Mouse (Mus musculus) lung, embryonic 16.5 days (tissue): ENCODE results near the gene Aqp11. TPM values are rescaled to one million over a fixed set of nuclear protein-coding genes. Genes with fewer than 3 reads are reported as not detected.

Experiments
- ATAC-seq: fragments of 200-750 bp; cut with Nextera tagmentation; 2 replicates; pipeline ENCODE4 v1.8.0; 2017; ENCODE audit warnings: low read depth, mild to moderate bottlenecking, moderate library complexity
- H3K27ac ChIP-seq: fragments of 300-500 bp; sonication (generic); 2 replicates; pipeline ENCODE4 v1.5.1; 2014; ENCODE audit warnings: mild to moderate bottlenecking, control low read depth, low read length
- H3K27me3 ChIP-seq: fragments of 300-500 bp; sonication (generic); 2 replicates; pipeline ENCODE4 v1.6.1; 2014; ENCODE audit warnings: low read depth, low read length, mixed read lengths; ENCODE audit not compliant: control insufficient read depth, insufficient read depth
- H3K36me3 ChIP-seq: fragments of 300-500 bp; sonication (generic); 2 replicates; pipeline ENCODE4 v1.6.1; 2014; ENCODE audit warnings: low read length; ENCODE audit not compliant: control insufficient read depth, insufficient read depth
- H3K4me1 ChIP-seq: fragments of 300-500 bp; sonication (generic); replicated peaks from 2 replicates; pipeline ENCODE4 v1.6.1; 2014; ENCODE audit warnings: low read length, mixed read lengths; ENCODE audit not compliant: control insufficient read depth, insufficient read depth
- H3K4me2 ChIP-seq: fragments of 300-500 bp; sonication (generic); 2 replicates; pipeline ENCODE4 v1.6.1; 2014; ENCODE audit warnings: low read depth, low read length, control low read depth
- H3K4me3 ChIP-seq: fragments of 300-500 bp; sonication (generic); 2 replicates; pipeline ENCODE4 v1.5.1; 2014; ENCODE audit warnings: mild to moderate bottlenecking, low read length, control low read depth
- H3K9ac ChIP-seq: fragments of 300-500 bp; sonication (generic); 2 replicates; pipeline ENCODE4 v1.6.1; 2014; ENCODE audit warnings: low read length, control low read depth
- H3K9me3 ChIP-seq: fragments of 300-500 bp; sonication (generic); 2 replicates; pipeline ENCODE4 v1.6.1; 2016; ENCODE audit warnings: low read length; ENCODE audit not compliant: control insufficient read depth
- WGBS: fragments of 180-500 bp; shearing (Covaris S2); extraction: QIAGEN DNeasy Blood & Tissue Kit; methylation state at CpG from one replicate; pipeline ENCODE4 v1.1.7; 2014; 5-methylcytosine and 5-hydroxymethylcytosine counted together
- polyA plus RNA-seq: library from polyadenylated mRNA; unstranded; fragments of >200 nt; fragmentation: Nextera tagmentation; extraction: Ambion mirVana; gene quantifications from 2 replicates; pipeline ENCODE4 v1.2.1, GENCODE M21; 2015

Aqp11 gene
- polyA plus RNA-seq, 1 experiment from 2014 or later: 4.8 TPM

- ATAC-seq: no peak
- WGBS: 78% methylated on average over 5 of the region's 5 CpGs
- H3K27me3 ChIP-seq: no peaks in the 10 kb centered on the region
- no peak overlapping the region for H3K4me2 ChIP-seq
- no peaks in the 10 kb centered on the region for H3K4me1 ChIP-seq
- H3K36me3 ChIP-seq: peaks cover 20% of the 10 kb centered on the region
- no peak overlapping the region for H3K9ac ChIP-seq
- no peaks in the 10 kb centered on the region for H3K9me3 ChIP-seq
- no peak overlapping the region for H3K27ac ChIP-seq
- no peak overlapping the region for H3K4me3 ChIP-seq
These were observed 18.0 kb downstream of the Aqp11 start for GRCm38 (mm10) chr7:97720109-97720508.

- peaks cover 29% of the 10 kb centered on the region for H3K36me3 ChIP-seq
- ATAC-seq: no peak
- WGBS: 80% methylated on average over 5 of the region's 5 CpGs
- H3K27me3 ChIP-seq: no peaks in the 10 kb centered on the region
- H3K4me2 ChIP-seq: no peak overlapping the region
- no peaks in the 10 kb centered on the region for H3K9me3 ChIP-seq
- no peaks in the 10 kb centered on the region for H3K4me1 ChIP-seq
- H3K27ac ChIP-seq: no peak overlapping the region
- H3K4me3 ChIP-seq: no peak overlapping the region
- no peak overlapping the region for H3K9ac ChIP-seq
These were observed 19.0 kb downstream of the Aqp11 start for GRCm38 (mm10) chr7:97719078-97719477.

GRCm38 (mm10) chr7:97717326-97717725 is 20.8 kb downstream of the Aqp11 start:
- Histone ChIP-seq H3K4me2 (no peak overlapping the region), H3K9me3 (no peaks in the 10 kb centered on the region), H3K27me3 (no peaks in the 10 kb centered on the region), H3K4me1 (no peaks in the 10 kb centered on the region), H3K4me3 (no peak overlapping the region), H3K9ac (no peak overlapping the region), H3K36me3 (peaks cover 39% of the 10 kb centered on the region), H3K27ac (no peak overlapping the region)
- no peak for ATAC-seq
- WGBS: 92% methylated on average over 1 of the region's 1 CpGs

GRCm38 (mm10) chr7:97714651-97715050 is 23.4 kb downstream of the Aqp11 start:
- WGBS: 94% methylated on average over 5 of the region's 5 CpGs
- no peaks in the 10 kb centered on the region for H3K9me3 ChIP-seq
- no peak overlapping the region for H3K27ac ChIP-seq
- no peak overlapping the region for H3K9ac ChIP-seq
- H3K4me1 ChIP-seq: no peaks in the 10 kb centered on the region
- no peak overlapping the region for H3K4me3 ChIP-seq
- H3K4me2 ChIP-seq: no peak overlapping the region
- no peak for ATAC-seq
- peaks cover 35% of the 10 kb centered on the region for H3K36me3 ChIP-seq
- no peaks in the 10 kb centered on the region for H3K27me3 ChIP-seq

- H3K36me3 ChIP-seq: peaks cover 11% of the 10 kb centered on the region
- H3K9me3 ChIP-seq: no peaks in the 10 kb centered on the region
- H3K4me1 ChIP-seq: no peaks in the 10 kb centered on the region
- H3K4me2 ChIP-seq: no peak overlapping the region
- WGBS: 88% methylated on average over 3 of the region's 3 CpGs
- no peak overlapping the region for H3K4me3 ChIP-seq
- no peak overlapping the region for H3K9ac ChIP-seq
- no peak overlapping the region for H3K27ac ChIP-seq
- H3K27me3 ChIP-seq: no peaks in the 10 kb centered on the region
- no peak for ATAC-seq
These were observed 28.9 kb downstream of the Aqp11 start for GRCm38 (mm10) chr7:97709204-97709603.

GRCm38 (mm10) chr7:97707809-97708208 is 30.3 kb downstream of the Aqp11 start:
- H3K4me2 ChIP-seq: no peak overlapping the region
- no peak overlapping the region for H3K9ac ChIP-seq
- H3K9me3 ChIP-seq: no peaks in the 10 kb centered on the region
- no peaks in the 10 kb centered on the region for H3K4me1 ChIP-seq
- peaks cover 4% of the 10 kb centered on the region; the same call in 1 of the 2 replicates for H3K36me3 ChIP-seq
- ATAC-seq: no peak
- 82% methylated on average over 5 of the region's 5 CpGs for WGBS
- no peaks in the 10 kb centered on the region for H3K27me3 ChIP-seq
- H3K27ac ChIP-seq: no peak overlapping the region
- H3K4me3 ChIP-seq: no peak overlapping the region

- no peaks in the 10 kb centered on the region for H3K36me3 ChIP-seq
- ATAC-seq: no peak
- no peaks in the 10 kb centered on the region for H3K9me3 ChIP-seq
- H3K27ac ChIP-seq: no peak overlapping the region
- no peaks in the 10 kb centered on the region for H3K27me3 ChIP-seq
- H3K4me2 ChIP-seq: no peak overlapping the region
- 75% methylated on average over 4 of the region's 4 CpGs for WGBS
- H3K4me1 ChIP-seq: no peaks in the 10 kb centered on the region
- no peak overlapping the region for H3K4me3 ChIP-seq
- H3K9ac ChIP-seq: no peak overlapping the region
These were observed 31.0 kb downstream of the Aqp11 start for GRCm38 (mm10) chr7:97707123-97707522.

GRCm38 (mm10) chr7:97701106-97701505 is 37.0 kb downstream of the Aqp11 start:
- Histone ChIP-seq H3K9me3 (no peaks in the 10 kb centered on the region), H3K4me3 (no peak overlapping the region), H3K27me3 (no peaks in the 10 kb centered on the region), H3K4me2 (no peak overlapping the region), H3K27ac (no peak overlapping the region), H3K9ac (no peak overlapping the region), H3K4me1 (peaks cover 6% of the 10 kb centered on the region; the same call in 1 of the 2 replicates), H3K36me3 (no peaks in the 10 kb centered on the region)
- 79% methylated on average over 6 of the region's 6 CpGs for WGBS
- ATAC-seq: no peak

- H3K4me1 ChIP-seq: peaks cover 12% of the 10 kb centered on the region
- no peaks in the 10 kb centered on the region for H3K27me3 ChIP-seq
- H3K9me3 ChIP-seq: no peaks in the 10 kb centered on the region
- H3K36me3 ChIP-seq: no peaks in the 10 kb centered on the region
- no peak for ATAC-seq
- WGBS: 87% methylated on average over 4 of the region's 4 CpGs
- H3K9ac ChIP-seq: no peak overlapping the region
- H3K4me2 ChIP-seq: no peak overlapping the region
- H3K4me3 ChIP-seq: no peak overlapping the region
- H3K27ac ChIP-seq: no peak overlapping the region
These were observed 37.9 kb downstream of the Aqp11 start for GRCm38 (mm10) chr7:97700173-97700572.
